Mouse (Mus musculus): ENCODE measurements around the gene Fam234b.

Fam234b gene

GRCm38 (mm10) chr6:135161356-135161755 lies 36.4 kb upstream of the Fam234b start:
- H3K36me3 ChIP-seq (ENCODE audit: insufficient read depth, low read length): peaks cover 6% of the 10 kb centered on the region; the same call in 1 of the 2 replicates
- H3K4me1 ChIP-seq (replicated peaks; ENCODE audit: low read depth, low read length): no peaks in the 10 kb centered on the region
- H3K27me3 ChIP-seq (ENCODE audit: insufficient read depth, low read length): 0 out of 2 replicates have a peak, but pooled peaks cover under 1% of the 10 kb centered on the region
- TF ChIP-seq NANOG (IDR thresholded peaks at IDR 0.05; ENCODE audit: borderline replicate concordance, low read length) (no peak), CTCF (conservative IDR thresholded peaks at IDR 0.05; ENCODE audit: low read length) (no peak), POU5F1 (IDR thresholded peaks at IDR 0.05; ENCODE audit: borderline replicate concordance, low read length) (no peak)
- no peaks in the 10 kb centered on the region for H3K9me3 ChIP-seq (ENCODE audit: low read length)
- no peak overlapping the region for H3K4me3 ChIP-seq (replicated peaks; ENCODE audit: low read length)

GRCm38 (mm10) chr6:135162311-135162710 lies 35.5 kb upstream of the Fam234b start:
- H3K27me3 ChIP-seq (ENCODE audit: insufficient read depth, low read length): peaks cover 6% of the 10 kb centered on the region; the same call in 1 of the 2 replicates
- TF ChIP-seq NANOG (IDR thresholded peaks at IDR 0.05; ENCODE audit: borderline replicate concordance, low read length) (no peak), POU5F1 (IDR thresholded peaks at IDR 0.05; ENCODE audit: borderline replicate concordance, low read length) (no peak), CTCF (conservative IDR thresholded peaks at IDR 0.05; ENCODE audit: low read length) (no peak)
- peaks cover 5% of the 10 kb centered on the region; the same call in 1 of the 2 replicates for H3K4me1 ChIP-seq (replicated peaks; ENCODE audit: low read depth, low read length)
- H3K4me3 ChIP-seq (replicated peaks; ENCODE audit: low read length): no peak overlapping the region
- no peaks in the 10 kb centered on the region for H3K9me3 ChIP-seq (ENCODE audit: low read length)
- H3K36me3 ChIP-seq (ENCODE audit: insufficient read depth, low read length): peaks cover 6% of the 10 kb centered on the region; the same call in 1 of the 2 replicates

GRCm38 (mm10) chr6:135162861-135163260 lies 34.9 kb upstream of the Fam234b start:
- H3K4me1 ChIP-seq (replicated peaks; ENCODE audit: low read depth, low read length): peaks cover 7% of the 10 kb centered on the region; the same call in 1 of the 2 replicates
- no peaks in the 10 kb centered on the region for H3K9me3 ChIP-seq (ENCODE audit: low read length)
- H3K4me3 ChIP-seq (replicated peaks; ENCODE audit: low read length): no peak overlapping the region
- no peak for TF ChIP-seq NANOG (IDR thresholded peaks at IDR 0.05; ENCODE audit: borderline replicate concordance, low read length)
- TF ChIP-seq POU5F1 (IDR thresholded peaks at IDR 0.05; ENCODE audit: borderline replicate concordance, low read length): no peak
- peaks cover 6% of the 10 kb centered on the region; the same call in 1 of the 2 replicates for H3K27me3 ChIP-seq (ENCODE audit: insufficient read depth, low read length)
- H3K36me3 ChIP-seq (ENCODE audit: insufficient read depth, low read length): peaks cover 6% of the 10 kb centered on the region; the same call in 1 of the 2 replicates

- peaks cover 6% of the 10 kb centered on the region; the same call in 1 of the 2 replicates for H3K27me3 ChIP-seq (ENCODE audit: insufficient read depth, low read length)
- H3K9me3 ChIP-seq (ENCODE audit: low read length): no peaks in the 10 kb centered on the region
- TF ChIP-seq CTCF (conservative IDR thresholded peaks at IDR 0.05; ENCODE audit: low read length) (no peak), NANOG (IDR thresholded peaks at IDR 0.05; ENCODE audit: borderline replicate concordance, low read length) (no peak), POU5F1 (IDR thresholded peaks at IDR 0.05; ENCODE audit: borderline replicate concordance, low read length) (no peak)
- H3K4me1 ChIP-seq (replicated peaks; ENCODE audit: low read depth, low read length): peaks cover 13% of the 10 kb centered on the region; the same call in 1 of the 2 replicates
- peaks cover 6% of the 10 kb centered on the region; the same call in 1 of the 2 replicates for H3K36me3 ChIP-seq (ENCODE audit: insufficient read depth, low read length)
- no peak overlapping the region for H3K4me3 ChIP-seq (replicated peaks; ENCODE audit: low read length)
Observed at GRCm38 (mm10) chr6:135165191-135165590, 32.6 kb upstream of the Fam234b start.

- Histone ChIP-seq H3K4me3 (replicated peaks; ENCODE audit: low read length) (no peak overlapping the region), H3K4me1 (replicated peaks; ENCODE audit: low read depth, low read length) (peaks cover 13% of the 10 kb centered on the region; the same call in 1 of the 2 replicates), H3K36me3 (ENCODE audit: insufficient read depth, low read length) (peaks cover 6% of the 10 kb centered on the region; the same call in 1 of the 2 replicates), H3K9me3 (ENCODE audit: low read length) (no peaks in the 10 kb centered on the region), H3K27me3 (ENCODE audit: insufficient read depth, low read length) (peaks cover 6% of the 10 kb centered on the region; the same call in 1 of the 2 replicates)
- no peak for TF ChIP-seq CTCF (conservative IDR thresholded peaks at IDR 0.05; ENCODE audit: low read length)
- TF ChIP-seq POU5F1 (IDR thresholded peaks at IDR 0.05; ENCODE audit: borderline replicate concordance, low read length): no peak
- TF ChIP-seq NANOG (IDR thresholded peaks at IDR 0.05; ENCODE audit: borderline replicate concordance, low read length): no peak
Observed at GRCm38 (mm10) chr6:135165706-135166105, 32.1 kb upstream of the Fam234b start.

- TF ChIP-seq NANOG (IDR thresholded peaks at IDR 0.05; ENCODE audit: borderline replicate concordance, low read length) (no peak), CTCF (conservative IDR thresholded peaks at IDR 0.05; ENCODE audit: low read length) (no peak), POU5F1 (IDR thresholded peaks at IDR 0.05; ENCODE audit: borderline replicate concordance, low read length) (no peak)
- H3K36me3 ChIP-seq (ENCODE audit: insufficient read depth, low read length): peaks cover 6% of the 10 kb centered on the region; the same call in 1 of the 2 replicates
Observed at GRCm38 (mm10) chr6:135166262-135166661, 31.5 kb upstream of the Fam234b start.

GRCm38 (mm10) chr6:135166712-135167111 lies 31.1 kb upstream of the Fam234b start:
- TF ChIP-seq NANOG (IDR thresholded peaks at IDR 0.05; ENCODE audit: borderline replicate concordance, low read length): no peak
- no peak for TF ChIP-seq POU5F1 (IDR thresholded peaks at IDR 0.05; ENCODE audit: borderline replicate concordance, low read length)
- no peak for TF ChIP-seq CTCF (conservative IDR thresholded peaks at IDR 0.05; ENCODE audit: low read length)
- peak overlapping the region; percentile 86; the same call in 1 of the 2 replicates for H3K4me3 ChIP-seq (replicated peaks; ENCODE audit: low read length)
- peaks cover 6% of the 10 kb centered on the region; the same call in 1 of the 2 replicates for H3K27me3 ChIP-seq (ENCODE audit: insufficient read depth, low read length)
- H3K36me3 ChIP-seq (ENCODE audit: insufficient read depth, low read length): peaks cover 6% of the 10 kb centered on the region; the same call in 1 of the 2 replicates
- no peaks in the 10 kb centered on the region for H3K9me3 ChIP-seq (ENCODE audit: low read length)
- peaks cover 23% of the 10 kb centered on the region for H3K4me1 ChIP-seq (replicated peaks; ENCODE audit: low read depth, low read length)

More at GRCm38 (mm10) chr6:135166262-135166661, 31.5 kb upstream of the Fam234b start:
- H3K27me3 ChIP-seq (ENCODE audit: insufficient read depth, low read length): peaks cover 6% of the 10 kb centered on the region; the same call in 1 of the 2 replicates
- no peak overlapping the region for H3K4me3 ChIP-seq (replicated peaks; ENCODE audit: low read length)
- H3K4me1 ChIP-seq (replicated peaks; ENCODE audit: low read depth, low read length): peaks cover 18% of the 10 kb centered on the region
- no peaks in the 10 kb centered on the region for H3K9me3 ChIP-seq (ENCODE audit: low read length)

- Histone ChIP-seq H3K36me3 (ENCODE audit: insufficient read depth, low read length) (peaks cover 6% of the 10 kb centered on the region; the same call in 1 of the 2 replicates), H3K9me3 (ENCODE audit: low read length) (no peaks in the 10 kb centered on the region), H3K4me3 (replicated peaks; ENCODE audit: low read length) (peak overlapping the region; percentile 86), H3K4me1 (replicated peaks; ENCODE audit: low read depth, low read length) (peaks cover 27% of the 10 kb centered on the region), H3K27me3 (ENCODE audit: insufficient read depth, low read length) (peaks cover 6% of the 10 kb centered on the region; the same call in 1 of the 2 replicates)
- TF ChIP-seq NANOG (IDR thresholded peaks at IDR 0.05; ENCODE audit: borderline replicate concordance, low read length) (no peak), POU5F1 (IDR thresholded peaks at IDR 0.05; ENCODE audit: borderline replicate concordance, low read length) (no peak), CTCF (conservative IDR thresholded peaks at IDR 0.05; ENCODE audit: low read length) (no peak)
Observed at GRCm38 (mm10) chr6:135167380-135168311, 30.1 kb upstream of the Fam234b start.

Data from E14TG2a.4 (cell line).